Mouse (Mus musculus) liver, postnatal 0 days (tissue): ENCODE data around the gene Slc39a11.

Experiments used
- CTCF ChIP-seq: sonication (generic); IDR thresholded peaks from 2 replicates; pipeline ENCODE4 v1.5.1; 2016; ENCODE audit warnings: antibody characterized with exemption, low read depth
- EP300 ChIP-seq: IDR thresholded peaks from 2 replicates; pipeline ENCODE4 v1.6.1; 2016; ENCODE audit warnings: antibody characterized with exemption, low read depth, mild to moderate bottlenecking

DNA sequence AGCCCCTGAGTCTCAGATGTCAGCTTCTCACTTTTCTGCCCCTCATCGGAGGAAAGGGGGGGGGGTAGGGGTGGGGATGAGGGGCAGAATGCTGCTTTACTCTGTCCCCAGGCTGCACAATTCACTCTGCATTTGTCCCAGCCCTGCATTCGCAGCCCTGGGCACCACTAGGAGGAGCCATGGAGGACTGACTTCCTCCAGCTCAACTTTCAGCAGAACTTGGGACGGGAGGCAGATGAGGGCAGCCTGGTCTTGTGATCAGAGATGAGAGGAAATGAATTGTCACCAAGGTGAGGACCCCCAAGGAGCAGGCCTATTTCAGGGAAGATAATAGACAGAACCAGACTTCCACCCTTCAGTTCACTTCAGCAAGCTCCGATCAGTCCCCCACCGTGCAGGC lies 311.3 kb downstream of the Slc39a11 start:
- TF ChIP-seq CTCF (peak; percentile 22; the same call in 1 of the 2 replicates), EP300 (no peak)
